Mouse (Mus musculus) embryonic fibroblast, embryonic 13.5 days (primary cell): ENCODE results near the gene Rasl11b. TPM values are rescaled to one million over a fixed set of nuclear protein-coding genes. Genes with fewer than 3 reads are reported as not detected.

Experiments
- H3K27ac ChIP-seq: 2 replicates; pipeline ENCODE4 v1.5.1; 2012; ENCODE audit warnings: low read length, control low read depth, inconsistent platforms; ENCODE audit not compliant: insufficient read depth
- H3K4me1 ChIP-seq: 2 replicates; pipeline ENCODE4 v1.6.1; 2011; ENCODE audit warnings: low read length; ENCODE audit not compliant: control insufficient read depth, insufficient read depth
- H3K4me3 ChIP-seq: 2 replicates; pipeline ENCODE4 v1.5.1; 2011; ENCODE audit warnings: mild to moderate bottlenecking, control low read depth, low read length; ENCODE audit not compliant: insufficient read depth
- CTCF ChIP-seq: IDR thresholded peaks from 2 replicates; pipeline ENCODE4 v1.5.1; 2011; ENCODE audit warnings: mild to moderate bottlenecking, control low read depth, low read length, moderate library complexity, borderline replicate concordance; ENCODE audit not compliant: insufficient read depth
- POLR2A ChIP-seq: IDR thresholded peaks from 2 replicates; pipeline ENCODE4 v1.6.1; 2011; ENCODE audit warnings: low read depth, mild to moderate bottlenecking, control low read depth, low read length, moderate library complexity
- polyA plus RNA-seq: library from polyadenylated mRNA; stranded (reverse); fragments of >200 nt; gene quantifications from 2 replicates; pipeline ENCODE4 v1.2.4, GENCODE M21; 2011; ENCODE audit warnings: low read depth; ENCODE audit not compliant: missing spikeins, insufficient read length

The Rasl11b gene
- polyA plus RNA-seq, 1 experiment: 22.0 TPM

GRCm38 (mm10) chr5:74162013-74162412 is 33.1 kb upstream of the Rasl11b start:
- peaks cover 8% of the 10 kb centered on the region for H3K4me1 ChIP-seq
- no peak overlapping the region for H3K27ac ChIP-seq
- TF ChIP-seq POLR2A: no peak
- no peak for TF ChIP-seq CTCF
- H3K4me3 ChIP-seq: no peak overlapping the region

- TF ChIP-seq POLR2A: no peak
- no peak overlapping the region for H3K27ac ChIP-seq
- H3K4me1 ChIP-seq: peaks cover 12% of the 10 kb centered on the region
- no peak overlapping the region for H3K4me3 ChIP-seq
These were observed 31.9 kb upstream of the Rasl11b start for GRCm38 (mm10) chr5:74163141-74163540.

- TF ChIP-seq CTCF (no peak), POLR2A (no peak)
- Histone ChIP-seq H3K27ac (no peak overlapping the region), H3K4me1 (peaks cover 23% of the 10 kb centered on the region), H3K4me3 (no peak overlapping the region)
These were observed 30.5 kb upstream of the Rasl11b start for GRCm38 (mm10) chr5:74164547-74164946.

- H3K4me1 ChIP-seq: peaks cover 18% of the 10 kb centered on the region
- H3K27ac ChIP-seq: no peak overlapping the region
- H3K4me3 ChIP-seq: no peak overlapping the region
- TF ChIP-seq POLR2A (no peak), CTCF (no peak)
These were observed 28.4 kb upstream of the Rasl11b start for GRCm38 (mm10) chr5:74166642-74167041.

GRCm38 (mm10) chr5:74168085-74168484 is 27.0 kb upstream of the Rasl11b start:
- Histone ChIP-seq H3K4me1 (peaks cover 22% of the 10 kb centered on the region), H3K27ac (no peak overlapping the region), H3K4me3 (no peak overlapping the region)
- TF ChIP-seq CTCF: no peak
- TF ChIP-seq POLR2A: no peak

GRCm38 (mm10) chr5:74171768-74172167 is 23.3 kb upstream of the Rasl11b start:
- Histone ChIP-seq H3K4me1 (peaks cover 32% of the 10 kb centered on the region), H3K27ac (peak overlapping the region; percentile 6; the same call in 1 of the 2 replicates), H3K4me3 (no peak overlapping the region)
- TF ChIP-seq POLR2A: no peak
- no peak for TF ChIP-seq CTCF

GRCm38 (mm10) chr5:74172208-74172607 is 22.9 kb upstream of the Rasl11b start:
- H3K27ac ChIP-seq: peak overlapping the region; percentile 90
- H3K4me3 ChIP-seq: no peak overlapping the region
- no peak for TF ChIP-seq POLR2A
- TF ChIP-seq CTCF: no peak
- peaks cover 32% of the 10 kb centered on the region for H3K4me1 ChIP-seq

GRCm38 (mm10) chr5:74173162-74173844 is 21.8 kb upstream of the Rasl11b start:
- peak overlapping the region; percentile 37 for H3K27ac ChIP-seq
- no peak overlapping the region for H3K4me3 ChIP-seq
- peaks cover 26% of the 10 kb centered on the region for H3K4me1 ChIP-seq
- no peak for TF ChIP-seq POLR2A
- TF ChIP-seq CTCF: no peak

GRCm38 (mm10) chr5:74175526-74176270 is 19.4 kb upstream of the Rasl11b start:
- TF ChIP-seq POLR2A (no peak), CTCF (no peak)
- Histone ChIP-seq H3K27ac (peak overlapping the region; percentile 68), H3K4me3 (no peak overlapping the region), H3K4me1 (peaks cover 17% of the 10 kb centered on the region)

GRCm38 (mm10) chr5:74180216-74180615 is 14.9 kb upstream of the Rasl11b start:
- Histone ChIP-seq H3K4me1 (peaks cover 5% of the 10 kb centered on the region), H3K27ac (no peak overlapping the region), H3K4me3 (no peak overlapping the region)
- TF ChIP-seq POLR2A: no peak
- no peak for TF ChIP-seq CTCF

GRCm38 (mm10) chr5:74183118-74183517 is 12.0 kb upstream of the Rasl11b start:
- no peak overlapping the region for H3K27ac ChIP-seq
- TF ChIP-seq CTCF (no peak), POLR2A (no peak)
- no peaks in the 10 kb centered on the region for H3K4me1 ChIP-seq
- no peak overlapping the region for H3K4me3 ChIP-seq
